Mouse (Mus musculus): ENCODE data around the gene Krt20. TPM values are rescaled to one million over a fixed set of nuclear protein-coding genes. Genes with fewer than 3 reads are reported as not detected.

Krt20 gene
- polyA plus RNA-seq, 1 experiment from 2014 or later, result 28.0 TPM

- Histone ChIP-seq H3K27ac (no peak overlapping the region), H3K27me3 (no peaks in the 10 kb centered on the region), H3K4me3 (replicated peaks) (no peak overlapping the region), H3K36me3 (no peaks in the 10 kb centered on the region), H3K9me3 (replicated peaks) (no peaks in the 10 kb centered on the region), H3K4me1 (replicated peaks) (no peaks in the 10 kb centered on the region), H3K4me2 (no peak overlapping the region), H3K9ac (no peak overlapping the region)
- ATAC-seq (ENCODE audit: low read depth) (no peak), DNase-seq (no peak)
- 18% methylated on average over 6 of the region's 6 CpGs for WGBS (ENCODE audit: insufficient replicate concordance)
Observed at GRCm38 (mm10) chr11:99413247-99413646, 24.7 kb downstream of the Krt20 start.

DNA sequence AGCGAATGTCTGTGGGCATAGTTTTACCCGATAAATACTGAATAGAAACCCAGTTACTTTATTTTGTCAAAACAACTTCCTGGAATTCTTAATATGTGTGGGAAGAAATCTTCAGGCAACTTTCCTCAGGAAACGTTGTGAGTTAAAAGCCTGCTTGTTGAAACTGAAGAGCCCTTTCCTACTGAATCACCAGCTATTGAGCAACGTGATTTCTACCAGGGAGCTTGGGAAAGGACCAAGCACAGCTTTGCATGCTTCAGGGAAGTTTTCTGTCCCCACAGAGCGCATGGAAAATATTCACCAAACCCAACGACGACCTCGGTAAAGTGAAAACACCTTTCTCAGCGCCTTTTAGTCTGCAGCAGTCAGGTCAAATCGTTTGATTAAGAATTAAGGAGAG lies 31.8 kb downstream of the Krt20 start:
- H3K9me3 ChIP-seq (replicated peaks), result no peaks in the 10 kb centered on the region
- no peak for DNase-seq
- no peak overlapping the region for H3K9ac ChIP-seq
- H3K4me3 ChIP-seq (replicated peaks), result no peak overlapping the region
- no peak overlapping the region for H3K4me2 ChIP-seq
- H3K27ac ChIP-seq, result no peak overlapping the region
- H3K36me3 ChIP-seq, result no peaks in the 10 kb centered on the region
- H3K27me3 ChIP-seq, result no peaks in the 10 kb centered on the region
- 53% methylated on average over 10 of the region's 10 CpGs for WGBS (ENCODE audit: insufficient replicate concordance)
- no peak for ATAC-seq (ENCODE audit: low read depth)
- H3K4me1 ChIP-seq (replicated peaks), result no peaks in the 10 kb centered on the region

DNA sequence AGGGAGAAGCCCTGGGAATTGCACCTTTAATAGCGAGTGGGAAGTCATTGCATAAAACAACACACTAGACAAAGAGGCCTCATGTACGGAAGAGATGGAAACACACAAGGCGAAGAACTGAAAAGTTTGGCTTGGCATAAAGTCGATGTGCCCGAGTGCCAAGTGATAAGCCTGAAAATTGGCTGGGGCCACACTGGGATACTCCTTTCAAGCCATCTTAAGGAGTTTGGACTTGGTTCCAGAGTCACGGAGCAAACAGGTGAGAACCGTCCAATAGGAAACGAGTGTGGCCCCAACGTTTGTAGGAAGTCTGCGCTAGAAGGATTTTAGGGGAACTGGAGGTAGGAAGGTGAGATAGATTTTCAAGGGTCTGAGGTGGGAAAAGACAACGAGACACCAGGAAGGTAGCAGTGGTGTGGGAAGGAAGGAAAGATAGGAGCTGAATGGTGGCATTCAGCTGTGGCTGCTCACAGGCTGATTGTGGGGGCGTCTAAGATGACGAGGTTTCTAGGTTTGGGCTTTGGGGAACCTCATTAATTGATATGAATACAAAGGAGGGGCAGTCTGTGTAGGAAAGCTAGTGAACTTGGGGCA lies 37.9 kb downstream of the Krt20 start:
- no peak overlapping the region for H3K4me2 ChIP-seq
- H3K27me3 ChIP-seq, result no peaks in the 10 kb centered on the region
- no peaks in the 10 kb centered on the region for H3K36me3 ChIP-seq
- 69% methylated on average over 13 of the region's 13 CpGs for WGBS (ENCODE audit: insufficient replicate concordance)
- H3K4me3 ChIP-seq (replicated peaks), result no peak overlapping the region
- H3K4me1 ChIP-seq (replicated peaks), result no peaks in the 10 kb centered on the region
- no peak overlapping the region for H3K27ac ChIP-seq
- H3K9me3 ChIP-seq (replicated peaks), result no peaks in the 10 kb centered on the region
- DNase-seq (no peak), ATAC-seq (ENCODE audit: low read depth) (no peak)
- no peak overlapping the region for H3K9ac ChIP-seq

GRCm38 (mm10) chr11:99398832-99399231 lies 39.1 kb downstream of the Krt20 start:
- H3K27me3 ChIP-seq, result no peaks in the 10 kb centered on the region
- DNase-seq, result no peak
- ATAC-seq (ENCODE audit: low read depth), result no peak
- H3K9me3 ChIP-seq (replicated peaks), result no peaks in the 10 kb centered on the region
- H3K9ac ChIP-seq, result no peak overlapping the region
- 39% methylated on average over 8 of the region's 8 CpGs for WGBS (ENCODE audit: insufficient replicate concordance)
- H3K4me1 ChIP-seq (replicated peaks), result no peaks in the 10 kb centered on the region
- no peak overlapping the region for H3K4me3 ChIP-seq (replicated peaks)
- no peaks in the 10 kb centered on the region for H3K36me3 ChIP-seq
- H3K27ac ChIP-seq, result no peak overlapping the region
- H3K4me2 ChIP-seq, result no peak overlapping the region

- no peaks in the 10 kb centered on the region for H3K4me1 ChIP-seq (replicated peaks)
- WGBS (ENCODE audit: insufficient replicate concordance), result 50% methylated on average over 3 of the region's 3 CpGs
- H3K4me2 ChIP-seq, result no peak overlapping the region
- no peaks in the 10 kb centered on the region for H3K9me3 ChIP-seq (replicated peaks)
- H3K27ac ChIP-seq, result no peak overlapping the region
- no peak overlapping the region for H3K9ac ChIP-seq
- DNase-seq (no peak), ATAC-seq (ENCODE audit: low read depth) (no peak)
- H3K36me3 ChIP-seq, result no peaks in the 10 kb centered on the region
- H3K27me3 ChIP-seq, result no peaks in the 10 kb centered on the region
- no peak overlapping the region for H3K4me3 ChIP-seq (replicated peaks)
Observed at GRCm38 (mm10) chr11:99398084-99398483, 39.9 kb downstream of the Krt20 start.

- no peak for DNase-seq
- 70% methylated on average over 2 of the region's 2 CpGs for WGBS (ENCODE audit: insufficient replicate concordance)
- no peak overlapping the region for H3K4me3 ChIP-seq (replicated peaks)
- no peaks in the 10 kb centered on the region for H3K4me1 ChIP-seq (replicated peaks)
- H3K9me3 ChIP-seq (replicated peaks), result no peaks in the 10 kb centered on the region
- H3K4me2 ChIP-seq, result no peak overlapping the region
- no peak overlapping the region for H3K27ac ChIP-seq
- H3K9ac ChIP-seq, result no peak overlapping the region
- no peaks in the 10 kb centered on the region for H3K27me3 ChIP-seq
- no peaks in the 10 kb centered on the region for H3K36me3 ChIP-seq
- no peak for ATAC-seq (ENCODE audit: low read depth)
Observed at GRCm38 (mm10) chr11:99396661-99397060, 41.3 kb downstream of the Krt20 start.

DNA sequence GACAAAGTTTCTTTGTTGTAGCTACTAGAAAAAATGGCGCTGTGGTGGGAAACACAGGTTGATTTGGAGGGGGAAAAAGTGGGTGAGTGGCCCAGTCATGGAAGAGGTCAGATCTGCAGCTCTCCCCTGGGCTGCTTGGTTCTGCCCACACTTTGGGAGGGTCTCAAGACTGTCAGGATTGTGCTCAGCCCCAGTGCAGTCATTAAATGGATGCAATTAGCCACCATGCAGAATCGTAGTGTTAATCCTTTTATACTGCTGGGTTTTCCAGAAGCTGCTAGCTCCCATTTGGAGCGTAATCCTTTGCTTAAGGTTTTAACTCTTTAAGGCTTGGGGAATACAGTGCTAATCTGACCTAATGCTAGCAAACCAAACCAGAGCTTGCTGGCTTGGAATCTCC lies 41.9 kb downstream of the Krt20 start:
- no peak overlapping the region for H3K4me3 ChIP-seq (replicated peaks)
- no peaks in the 10 kb centered on the region for H3K36me3 ChIP-seq
- H3K4me1 ChIP-seq (replicated peaks), result no peaks in the 10 kb centered on the region
- H3K27me3 ChIP-seq, result 0 out of 2 replicates have a peak, but pooled peaks cover under 1% of the 10 kb centered on the region
- no peak for ATAC-seq (ENCODE audit: low read depth)
- DNase-seq, result no peak
- H3K27ac ChIP-seq, result no peak overlapping the region
- H3K9ac ChIP-seq, result no peak overlapping the region
- H3K9me3 ChIP-seq (replicated peaks), result no peaks in the 10 kb centered on the region
- WGBS (ENCODE audit: insufficient replicate concordance), result 48% methylated on average over 3 of the region's 3 CpGs
- no peak overlapping the region for H3K4me2 ChIP-seq

DNA sequence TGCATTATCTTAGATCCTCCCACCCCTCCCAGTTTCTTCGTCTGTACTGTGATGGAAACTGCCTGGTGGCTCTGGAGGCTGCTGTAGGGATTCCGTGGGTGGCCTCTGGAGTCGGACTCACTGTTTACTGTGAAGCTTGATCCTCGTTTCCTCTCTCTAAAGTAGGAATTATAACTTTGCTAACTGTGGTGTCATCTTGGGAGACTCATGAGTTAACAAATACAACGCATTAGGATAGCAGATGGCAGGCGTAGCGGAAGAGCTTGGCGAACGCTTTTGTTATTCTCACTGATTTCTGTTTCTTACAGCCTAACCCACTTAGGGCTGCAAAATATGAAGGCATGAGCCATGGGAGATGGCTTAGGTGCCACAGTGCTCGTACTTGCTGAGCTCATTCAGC lies 45.5 kb downstream of the Krt20 start:
- 68% methylated on average over 10 of the region's 10 CpGs for WGBS (ENCODE audit: insufficient replicate concordance)
- Histone ChIP-seq H3K36me3 (no peaks in the 10 kb centered on the region), H3K9me3 (replicated peaks) (no peaks in the 10 kb centered on the region), H3K9ac (no peak overlapping the region), H3K27ac (no peak overlapping the region), H3K4me3 (replicated peaks) (no peak overlapping the region), H3K27me3 (peaks cover 8% of the 10 kb centered on the region; the same call in 1 of the 2 replicates), H3K4me2 (no peak overlapping the region), H3K4me1 (replicated peaks) (no peaks in the 10 kb centered on the region)
- ATAC-seq (ENCODE audit: low read depth) (no peak), DNase-seq (no peak)

DNA sequence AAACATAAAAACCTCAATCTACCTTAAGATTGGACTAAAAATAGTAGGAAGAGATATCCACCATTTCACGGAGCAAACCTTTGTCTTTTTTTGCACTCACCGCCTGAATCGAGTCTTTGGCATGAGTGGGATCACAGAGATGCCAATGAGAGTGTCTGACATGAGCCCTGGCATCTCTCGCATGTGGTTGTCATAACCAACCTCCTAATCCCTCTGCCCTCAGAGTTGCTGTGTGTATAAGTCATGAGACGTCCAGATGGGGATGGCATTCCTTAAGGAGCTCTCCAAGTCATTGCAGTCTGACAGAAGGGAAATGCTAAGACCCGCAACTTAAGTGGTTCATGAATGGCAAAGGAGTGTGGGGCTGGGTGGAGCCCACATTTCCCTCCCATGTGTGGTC lies 46.6 kb downstream of the Krt20 start:
- ATAC-seq (ENCODE audit: low read depth), result no peak
- Histone ChIP-seq H3K27me3 (peaks cover 8% of the 10 kb centered on the region; the same call in 1 of the 2 replicates), H3K4me2 (no peak overlapping the region), H3K9me3 (replicated peaks) (no peaks in the 10 kb centered on the region), H3K9ac (no peak overlapping the region), H3K36me3 (no peaks in the 10 kb centered on the region), H3K4me1 (replicated peaks) (peaks cover 5% of the 10 kb centered on the region), H3K4me3 (replicated peaks) (no peak overlapping the region), H3K27ac (no peak overlapping the region)
- no peak for DNase-seq
- 58% methylated on average over 6 of the region's 6 CpGs for WGBS (ENCODE audit: insufficient replicate concordance)

DNA sequence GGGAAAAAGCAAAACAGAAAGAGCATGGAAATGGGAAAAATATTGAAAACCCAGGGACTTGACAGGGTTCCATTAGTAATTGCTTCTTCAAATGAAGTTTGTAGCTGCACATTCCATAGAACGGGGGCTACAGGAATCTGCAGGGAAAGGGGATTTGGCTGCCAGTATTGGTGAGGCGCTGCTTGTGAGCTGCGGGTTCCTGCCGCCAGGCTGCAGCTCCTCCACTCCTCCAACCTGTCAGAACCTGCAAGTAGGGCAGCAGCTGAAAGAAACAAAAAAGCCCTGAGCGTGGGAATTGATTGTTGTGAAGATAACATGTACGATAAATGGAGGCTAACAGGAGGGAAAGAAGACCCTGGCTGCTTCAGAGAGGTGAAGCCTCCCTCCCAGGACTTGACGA lies 47.1 kb downstream of the Krt20 start:
- no peak for ATAC-seq (ENCODE audit: low read depth)

DNA sequence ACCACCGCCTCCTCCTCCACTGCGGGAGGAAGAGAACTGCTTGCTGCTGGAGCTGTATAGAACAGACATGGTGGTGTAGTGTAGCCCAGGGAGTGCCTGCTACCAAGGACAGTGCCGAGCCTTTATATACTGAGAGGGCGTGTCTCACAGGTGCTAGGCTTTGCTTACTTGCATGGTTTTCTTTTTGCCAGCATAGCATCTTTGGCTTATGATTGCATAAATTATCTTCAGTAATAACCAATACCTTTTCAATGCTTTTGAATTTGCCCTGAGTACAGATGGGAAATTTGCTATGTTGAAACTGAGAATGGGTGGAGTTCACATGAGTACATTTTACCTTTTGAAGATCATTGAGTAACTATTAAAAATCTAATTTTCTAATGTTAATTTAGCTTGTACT lies 48.7 kb downstream of the Krt20 start, which contains the start of gene Krt10:
Krt10 (minus strand) TSS at position 101 of the 400 bp plus-strand sequence.
- WGBS (ENCODE audit: insufficient replicate concordance), result 65% methylated on average over 4 of the region's 4 CpGs
- ATAC-seq (ENCODE audit: low read depth), result no peak
- Histone ChIP-seq H3K27me3 (peaks cover 11% of the 10 kb centered on the region), H3K4me2 (no peak within 1 kb of the TSS), H3K9me3 (replicated peaks) (no peaks in the 10 kb centered on the region), H3K4me1 (replicated peaks) (peaks cover 6% of the 10 kb centered on the region), H3K36me3 (no peaks in the 10 kb centered on the region), H3K4me3 (replicated peaks) (no peak within 1 kb of the TSS), H3K27ac (no peak within 1 kb of the TSS), H3K9ac (no peak within 1 kb of the TSS)
- no peak for DNase-seq

More for the DNA sequence above, 47.1 kb downstream of the Krt20 start:
- no peaks in the 10 kb centered on the region for H3K36me3 ChIP-seq
- peaks cover 6% of the 10 kb centered on the region for H3K4me1 ChIP-seq (replicated peaks)
- no peak overlapping the region for H3K4me3 ChIP-seq (replicated peaks)
- H3K9me3 ChIP-seq (replicated peaks), result no peaks in the 10 kb centered on the region
- H3K27ac ChIP-seq, result no peak overlapping the region
- no peak overlapping the region for H3K9ac ChIP-seq
- H3K4me2 ChIP-seq, result no peak overlapping the region
- 58% methylated on average over 7 of the region's 7 CpGs for WGBS (ENCODE audit: insufficient replicate concordance)
- peaks cover 8% of the 10 kb centered on the region; the same call in 1 of the 2 replicates for H3K27me3 ChIP-seq
- no peak for DNase-seq

DNA sequence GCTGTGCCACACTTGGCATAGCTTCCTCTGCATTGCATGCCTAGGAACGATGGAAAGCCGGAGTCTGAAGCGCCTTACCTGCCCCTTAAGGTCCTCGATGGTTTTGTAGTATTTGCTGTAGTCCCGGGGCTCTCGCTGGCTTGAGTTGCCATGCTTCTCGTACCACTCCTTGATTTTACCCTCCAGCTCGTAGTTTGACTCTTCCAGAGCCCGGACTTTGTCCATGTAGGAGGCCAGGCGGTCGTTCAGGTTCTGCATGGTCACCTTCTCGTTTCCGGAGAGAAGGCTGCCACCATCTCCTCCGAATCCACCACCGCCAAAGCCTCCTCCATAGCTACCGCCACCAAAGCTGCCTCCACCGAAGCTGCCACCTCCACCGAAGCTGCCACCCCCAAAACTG lies 49.3 kb downstream of the Krt20 start:
- Histone ChIP-seq H3K4me3 (replicated peaks) (no peak overlapping the region), H3K4me1 (replicated peaks) (peaks cover 6% of the 10 kb centered on the region), H3K36me3 (no peaks in the 10 kb centered on the region), H3K9ac (no peak overlapping the region), H3K27me3 (peaks cover 13% of the 10 kb centered on the region), H3K27ac (no peak overlapping the region), H3K4me2 (no peak overlapping the region), H3K9me3 (replicated peaks) (no peaks in the 10 kb centered on the region)
- ATAC-seq (ENCODE audit: low read depth) (no peak), DNase-seq (no peak)
- WGBS (ENCODE audit: insufficient replicate concordance), result 80% methylated on average over 18 of the region's 18 CpGs
